Mouse (Mus musculus) bone marrow, adult 2 months (tissue): Measurements from ENCODE around the gene Pdcd1lg2. TPM values are rescaled to one million over a fixed set of nuclear protein-coding genes. Genes with fewer than 3 reads are reported as not detected.

Experiments
- H3K27ac ChIP-seq: fragments of 200-500 bp; 2 replicates; pipeline ENCODE4 v1.5.1; 2012; ENCODE audit warnings: low read depth, mild to moderate bottlenecking, control low read depth, inconsistent platforms, low read length; ENCODE audit not compliant: control insufficient read depth, poor library complexity, insufficient read depth
- H3K4me1 ChIP-seq: fragments of 200-500 bp; 2 replicates; pipeline ENCODE4 v1.6.1; 2011; ENCODE audit warnings: low read length; ENCODE audit not compliant: control insufficient read depth, insufficient read depth
- H3K4me3 ChIP-seq: fragments of 200-500 bp; replicated peaks from 2 replicates; pipeline ENCODE3; 2011; ENCODE audit warnings: mild to moderate bottlenecking, low read depth, low read length, control low read depth; ENCODE audit not compliant: control insufficient read depth
- CTCF ChIP-seq: fragments of 200-500 bp; IDR thresholded peaks from 2 replicates; pipeline ENCODE4 v1.5.1; 2011; ENCODE audit warnings: low read length, control low read depth; ENCODE audit not compliant: control insufficient read depth, insufficient read depth
- POLR2A ChIP-seq: fragments of 200-500 bp; IDR thresholded peaks from 2 replicates; pipeline ENCODE4 v1.6.1; 2011; ENCODE audit warnings: low read depth, mild to moderate bottlenecking, control low read depth, low read length, borderline replicate concordance; ENCODE audit not compliant: control insufficient read depth
- WGBS: fragments of 180-500 bp; shearing (Covaris S2); methylation state at CpG from one replicate; pipeline ENCODE4 v1.1.7; 2018; 5-methylcytosine and 5-hydroxymethylcytosine counted together
- polyA plus RNA-seq: library from polyadenylated mRNA; stranded (reverse); fragments of >200 nt; gene quantifications from 2 replicates; pipeline ENCODE4 v1.2.4, GENCODE M21; 2011; ENCODE audit warnings: low replicate concordance; ENCODE audit not compliant: missing spikeins, insufficient read depth, insufficient read length

The Pdcd1lg2 gene
- polyA plus RNA-seq, 1 experiment: 0.92 TPM

DNA sequence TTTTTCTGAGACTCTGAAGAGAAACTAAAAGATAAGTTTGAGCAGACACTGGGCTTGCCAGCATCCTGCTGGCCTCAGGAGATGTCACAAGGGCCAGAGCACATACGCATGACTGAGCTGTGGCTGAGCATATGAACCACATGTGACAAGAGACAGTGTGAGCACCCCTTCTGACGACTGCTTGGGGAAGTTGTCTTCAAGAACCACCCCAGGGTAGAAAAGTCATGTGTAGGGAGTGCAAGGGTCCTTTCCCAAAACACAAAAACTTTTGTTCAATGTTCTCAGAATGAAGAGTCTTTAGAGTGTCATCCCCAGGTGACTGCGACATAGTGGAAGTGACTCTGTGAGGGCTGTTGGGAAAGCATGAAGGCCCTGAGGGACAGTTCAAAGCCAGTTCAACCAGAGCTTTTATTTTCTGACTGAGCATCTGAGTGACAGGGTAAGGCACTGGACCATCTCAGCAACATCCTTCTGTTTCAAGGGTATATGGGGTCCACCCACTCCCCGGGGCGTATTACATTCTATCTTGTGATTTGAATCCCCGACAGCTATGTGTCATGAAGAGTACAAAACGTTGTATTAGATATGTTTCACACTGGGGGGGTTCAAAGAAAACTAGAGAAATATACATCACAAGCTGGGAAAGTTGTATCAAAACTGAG, 76.0 kb downstream of the Pdcd1lg2 start:
- no peak overlapping the region for H3K4me3 ChIP-seq
- H3K27ac ChIP-seq: peak overlapping the region; percentile 73; the same call in 1 of the 2 replicates
- H3K4me1 ChIP-seq: peaks cover 11% of the 10 kb centered on the region
- WGBS: 47% methylated on average over 7 of the region's 7 CpGs
- TF ChIP-seq POLR2A (no peak), CTCF (no peak)

DNA sequence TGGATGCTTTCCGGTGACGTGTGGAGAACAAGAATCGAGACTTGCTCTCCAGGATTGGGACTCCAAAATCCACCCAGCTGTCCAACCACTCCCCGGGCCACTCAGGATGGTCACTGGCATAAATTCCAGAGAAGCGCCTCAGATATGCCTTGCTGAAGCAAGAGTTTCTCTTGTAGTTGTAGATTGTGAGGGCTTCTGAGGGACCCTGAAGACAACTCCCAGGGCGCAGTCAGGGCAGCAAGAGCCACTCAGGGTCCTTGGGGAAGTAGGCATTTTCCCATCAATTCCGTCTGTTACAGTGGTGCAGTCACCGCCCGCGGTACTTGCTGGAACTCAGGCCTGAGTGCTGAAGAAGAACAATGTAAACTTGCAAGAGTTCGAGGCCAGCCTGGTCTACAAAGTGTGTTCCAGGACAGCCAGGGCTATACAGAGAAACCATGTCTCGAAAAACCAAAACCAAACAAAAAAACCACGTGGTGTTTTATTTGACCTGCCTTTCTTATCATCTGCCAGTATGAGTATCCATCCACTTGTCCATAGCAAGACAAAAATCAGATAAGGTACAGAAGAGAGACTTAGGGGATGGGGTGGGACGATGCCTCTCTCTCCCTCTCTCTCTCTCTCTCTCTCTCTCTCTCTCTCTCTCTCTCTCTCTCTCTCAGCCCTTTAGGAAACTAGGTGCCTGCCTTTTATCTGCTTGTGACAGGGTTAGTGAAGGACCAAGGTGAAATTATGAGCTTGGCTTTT, 76.8 kb downstream of the Pdcd1lg2 start:
- H3K27ac ChIP-seq: peak overlapping the region; percentile 66
- H3K4me1 ChIP-seq: peaks cover 8% of the 10 kb centered on the region; the same call in 1 of the 2 replicates
- H3K4me3 ChIP-seq: no peak overlapping the region
- whole genome bisulfite sequencing: 75% methylated on average over 14 of the region's 14 CpGs
- TF ChIP-seq CTCF: no peak
- TF ChIP-seq POLR2A: no peak

DNA sequence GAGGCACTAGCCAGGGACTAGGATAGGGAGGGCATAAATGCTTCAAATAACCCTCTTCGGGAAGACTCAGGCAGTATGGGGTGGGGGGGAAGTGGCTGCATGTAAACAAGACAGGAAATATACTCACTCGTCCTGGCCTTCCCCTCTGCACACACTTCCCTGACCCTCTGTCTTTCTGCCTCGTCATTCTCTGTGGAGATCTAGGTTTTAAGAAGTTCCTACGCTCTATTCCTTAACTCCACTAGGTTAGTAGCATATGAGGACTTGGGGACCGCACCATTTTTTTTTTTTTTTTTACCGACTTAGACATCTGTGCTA, 77.3 kb downstream of the Pdcd1lg2 start:
- TF ChIP-seq CTCF: no peak
- no peak for TF ChIP-seq POLR2A

DNA sequence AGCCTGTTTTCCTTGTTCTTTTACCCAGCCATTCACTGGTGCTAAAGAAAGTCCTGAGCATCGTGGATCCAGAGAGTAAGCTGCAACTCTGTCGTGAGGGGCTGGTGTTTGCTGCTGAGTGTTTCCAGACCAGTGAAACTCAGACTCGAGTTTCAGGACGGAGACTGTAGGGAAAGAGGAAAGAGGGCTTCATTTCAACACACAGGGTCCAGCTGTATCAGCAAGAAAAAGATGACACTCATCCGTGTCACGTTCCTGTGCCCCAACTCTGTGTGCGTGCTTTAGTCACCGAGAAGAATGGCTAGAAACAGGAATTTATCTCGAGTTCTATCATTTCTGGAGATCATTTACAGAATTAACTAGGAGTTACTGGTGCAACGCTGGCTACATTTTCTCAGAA, 77.7 kb downstream of the Pdcd1lg2 start:
- peaks cover 10% of the 10 kb centered on the region; the same call in 1 of the 2 replicates for H3K4me1 ChIP-seq
- no peak overlapping the region for H3K4me3 ChIP-seq
- TF ChIP-seq CTCF (no peak), POLR2A (no peak)
- 32% methylated on average over 10 of the region's 10 CpGs for WGBS
- H3K27ac ChIP-seq: no peak overlapping the region

More for the DNA sequence above, 77.3 kb downstream of the Pdcd1lg2 start:
- H3K4me3 ChIP-seq: no peak overlapping the region
- 13% methylated on average over 6 of the region's 6 CpGs for WGBS
- peaks cover 8% of the 10 kb centered on the region; the same call in 1 of the 2 replicates for H3K4me1 ChIP-seq
- no peak overlapping the region; the same call in 1 of the 2 replicates for H3K27ac ChIP-seq

DNA sequence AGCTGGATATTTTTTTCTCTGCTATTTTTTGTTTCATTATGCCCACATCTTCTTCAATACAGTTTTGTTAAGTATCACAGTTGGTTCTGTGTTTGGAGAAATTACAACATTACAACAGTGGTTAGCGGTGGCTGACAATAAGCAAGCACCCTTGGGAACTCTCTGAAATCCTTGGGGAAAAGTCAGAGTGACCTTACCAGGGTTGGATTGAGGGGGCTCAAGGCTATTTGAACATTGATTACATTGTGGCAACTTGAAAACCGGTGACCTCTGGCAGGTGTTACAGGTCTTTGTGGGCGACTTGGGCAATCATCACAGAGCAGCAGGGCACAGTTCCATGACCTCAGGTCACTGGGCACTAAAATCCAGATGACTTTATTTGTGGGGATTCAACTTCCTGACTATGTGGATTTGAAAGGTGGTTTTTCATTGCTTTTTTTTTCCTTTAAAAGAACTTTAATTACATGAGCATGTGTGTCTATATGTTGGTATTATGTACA, 79.1 kb downstream of the Pdcd1lg2 start:
- no peak for TF ChIP-seq CTCF
- TF ChIP-seq POLR2A: no peak
- Histone ChIP-seq H3K4me3 (no peak overlapping the region), H3K4me1 (peaks cover 7% of the 10 kb centered on the region; the same call in 1 of the 2 replicates), H3K27ac (no peak overlapping the region)
- 64% methylated on average over 3 of the region's 3 CpGs for WGBS

DNA sequence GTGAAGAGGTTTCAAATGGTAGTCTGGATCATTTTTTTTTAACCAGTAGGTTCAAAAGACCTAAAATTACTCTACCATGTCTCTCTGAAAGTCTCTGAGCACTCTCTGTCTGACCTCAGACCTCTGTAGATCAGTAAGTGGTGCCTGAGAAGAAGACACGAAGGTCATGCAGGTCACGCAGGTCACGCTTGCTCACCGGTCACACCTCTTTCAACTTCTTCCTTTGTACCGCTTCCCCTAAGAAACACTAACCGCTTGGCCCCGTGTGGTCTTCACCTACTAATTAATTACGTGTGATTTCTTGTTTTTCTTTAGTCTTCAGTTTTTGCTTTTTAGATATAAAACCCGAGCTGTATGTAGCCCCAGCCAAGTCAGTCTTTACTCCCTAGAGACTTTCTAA, 80.7 kb downstream of the Pdcd1lg2 start:
- 71% methylated on average over 9 of the region's 9 CpGs for WGBS
- peaks cover 7% of the 10 kb centered on the region; the same call in 1 of the 2 replicates for H3K4me1 ChIP-seq

DNA sequence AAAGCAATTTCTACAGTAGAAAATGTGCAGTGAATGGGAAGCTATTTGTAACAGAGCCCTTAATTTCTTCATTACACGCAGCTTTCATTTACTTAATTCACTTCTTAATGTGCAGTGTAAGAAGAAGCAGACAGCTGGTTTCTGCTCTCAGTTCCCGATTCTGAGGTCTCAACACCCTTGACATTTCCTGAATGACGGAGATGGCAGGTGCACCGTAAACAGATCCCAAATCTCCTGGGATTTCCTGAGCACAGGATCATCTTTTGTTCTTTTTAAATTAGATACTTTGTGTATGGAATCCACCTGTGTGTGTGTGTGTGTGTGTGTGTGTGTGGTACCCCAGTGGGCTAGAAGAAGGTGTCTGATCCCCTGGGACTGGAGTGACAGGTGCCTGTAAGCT, 83.7 kb downstream of the Pdcd1lg2 start:
- Histone ChIP-seq H3K4me3 (no peak overlapping the region), H3K4me1 (peaks cover 6% of the 10 kb centered on the region), H3K27ac (no peak overlapping the region)
- no peak for TF ChIP-seq POLR2A
- no peak for TF ChIP-seq CTCF
- WGBS: 44% methylated on average over 4 of the region's 4 CpGs

More for the DNA sequence above, 80.7 kb downstream of the Pdcd1lg2 start:
- no peak overlapping the region for H3K27ac ChIP-seq
- no peak overlapping the region for H3K4me3 ChIP-seq
- TF ChIP-seq POLR2A: no peak
- no peak for TF ChIP-seq CTCF

DNA sequence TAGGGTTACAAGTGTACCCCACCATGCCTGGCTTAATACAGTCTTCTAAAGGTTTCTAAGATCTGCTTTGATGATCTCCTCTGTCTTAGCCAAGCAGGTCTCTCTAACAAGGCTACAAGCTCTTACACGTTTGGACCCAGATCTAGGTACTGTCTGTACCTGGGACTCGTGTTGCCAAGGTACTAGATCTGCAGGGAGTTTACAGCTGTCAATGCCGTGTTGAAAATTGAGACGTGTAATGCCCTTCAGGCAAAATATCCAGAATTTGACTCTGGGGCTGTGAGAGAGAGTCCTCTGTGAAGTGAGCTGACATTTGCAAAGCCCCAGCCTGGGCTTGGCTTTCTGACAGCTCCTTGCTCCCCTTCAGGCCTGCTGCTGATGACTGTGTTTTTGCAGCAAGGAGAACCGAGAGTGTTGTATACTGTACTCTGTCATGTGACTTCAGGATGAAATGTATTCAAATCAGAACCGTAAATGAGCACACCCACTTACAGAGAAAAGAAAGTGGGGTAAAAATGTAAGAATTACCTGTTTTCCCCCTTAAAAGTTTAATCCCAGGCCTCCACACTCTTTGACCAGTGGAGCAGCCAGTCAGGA, 85.4 kb downstream of the Pdcd1lg2 start:
- Histone ChIP-seq H3K4me1 (peaks cover 6% of the 10 kb centered on the region), H3K27ac (no peak overlapping the region), H3K4me3 (no peak overlapping the region)
- TF ChIP-seq POLR2A (no peak), CTCF (no peak)
- WGBS: 60% methylated on average over 6 of the region's 6 CpGs
